Mouse (Mus musculus) T-helper 2 cell (primary cell): ENCODE data around the gene Olfr1239.

Experiments
- in situ Hi-C: fragments of 300-600 bp; cut with MboI, MseI; formaldehyde crosslinking; loops from one replicate; pipeline ENCODE4 v1.15.1; 2025; ENCODE audit warnings: high pct_unique_total_duplicates

The Olfr1239 gene

GRCm38 (mm10) chr2:89420307-89420706 is at the start of gene Olfr1239:
Olfr1239 (minus strand) TSS chr2:89420407.
- in situ Hi-C loops: no loop called here

GRCm38 (mm10) chr2:89442900-89443299 is 22.7 kb upstream of the Olfr1239 start, which contains the start of gene Olfr1240:
Olfr1240 (minus strand) TSS chr2:89443000.
- in situ Hi-C loops: no loop called here

DNA sequence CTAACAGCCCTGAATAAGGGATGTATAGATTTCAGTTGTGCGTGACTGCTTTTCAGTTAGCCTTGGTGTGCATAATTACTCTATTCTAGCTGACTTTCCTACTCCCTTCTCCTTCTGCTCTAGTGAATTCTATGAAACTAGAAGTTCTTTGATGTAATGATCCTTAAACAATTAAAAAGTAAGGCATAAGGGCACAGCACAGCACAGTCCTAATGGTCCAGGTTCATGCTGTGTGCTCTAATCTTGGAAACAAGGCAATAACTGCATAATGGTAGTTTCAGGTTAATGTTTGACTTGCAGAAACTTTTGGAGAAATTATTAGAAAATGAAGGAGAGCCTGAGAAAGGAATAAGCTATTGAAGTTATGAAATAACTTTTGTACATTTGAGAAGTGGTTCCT is 5.7 kb downstream of the Olfr1239 start:
- in situ Hi-C loops: no loop called here

GRCm38 (mm10) chr2:89409576-89409975 is 10.6 kb downstream of the Olfr1239 start, which contains the start of gene Olfr1238:
Olfr1238 (minus strand) TSS chr2:89409676.
- in situ Hi-C loops: no loop called here

- in situ Hi-C loops: no loop called here
These were observed 19.3 kb downstream of the Olfr1239 start for GRCm38 (mm10) chr2:89400882-89401281.
